Mouse (Mus musculus) CH12.LX (cell line): ENCODE data around the gene Iqca. TPM values are rescaled to one million over a fixed set of nuclear protein-coding genes. Genes with fewer than 3 reads are reported as not detected.

Source experiments
- DNase-seq: peaks from one replicate; pipeline ENCODE4 v3.0.0-alpha.2; 2013; ENCODE audit errors: extremely low read depth
- H3K27ac ChIP-seq: 2 replicates; pipeline ENCODE4 v1.5.1; 2012; ENCODE audit warnings: low read depth, mild to moderate bottlenecking, control low read depth, moderate library complexity; ENCODE audit not compliant: insufficient read depth
- H3K27me3 ChIP-seq: replicated peaks from 2 replicates; pipeline ENCODE3; 2012; ENCODE audit warnings: inconsistent platforms
- H3K36me3 ChIP-seq, 2 experiments: replicated peaks in 1 of 2; 2 replicates each; pipeline versions ENCODE3 to v1.6.1; 2012; ENCODE audit warnings: inconsistent platforms in 1 of 2, low read length in 1 of 2, mild to moderate bottlenecking in 1 of 2, mixed read lengths in 1 of 2, moderate library complexity in 1 of 2; ENCODE audit not compliant: control insufficient read depth in 1 of 2, insufficient read depth in 1 of 2
- H3K4me1 ChIP-seq, 2 experiments: 2 replicates each; pipeline ENCODE4 v1.6.1; 2012; ENCODE audit warnings: inconsistent platforms in 1 of 2, moderate library complexity in 1 of 2; ENCODE audit not compliant: insufficient read depth in 2 of 2, control insufficient read depth in 1 of 2
- H3K4me2 ChIP-seq: 2 replicates; pipeline ENCODE4 v1.6.1; 2012; ENCODE audit warnings: low read depth, mild to moderate bottlenecking, control low read depth; ENCODE audit not compliant: poor library complexity, insufficient read depth, severe bottlenecking
- H3K4me3 ChIP-seq, 3 experiments: fragments of 150-350 bp in 1 of 3; sonication (generic) in 1 of 3; replicated peaks in 1 of 3; 2 replicates each; pipeline versions ENCODE3 to v1.5.1; 2011 to 2012; ENCODE audit warnings: low read depth in 2 of 3, low read length in 2 of 3, mild to moderate bottlenecking in 2 of 3, moderate library complexity in 2 of 3, control low read depth in 1 of 3, improper control_type of control experiment in 1 of 3, inconsistent platforms in 1 of 3, mixed read lengths in 1 of 3; ENCODE audit not compliant: poor library complexity in 1 of 3
- H3K79me2 ChIP-seq: replicated peaks from 2 replicates; pipeline ENCODE4 v1.6.1; 2012; ENCODE audit warnings: mild to moderate bottlenecking, moderate library complexity; ENCODE audit not compliant: control insufficient read depth, poor library complexity, insufficient read depth, severe bottlenecking; ENCODE audit errors: extremely low read depth
- H3K9ac ChIP-seq: 2 replicates; pipeline ENCODE4 v1.6.1; 2012; ENCODE audit warnings: low read depth, mild to moderate bottlenecking, control low read depth, moderate library complexity; ENCODE audit not compliant: insufficient read depth
- H3K9me3 ChIP-seq: replicated peaks from 2 replicates; pipeline ENCODE3; 2012; ENCODE audit warnings: low read length, inconsistent platforms, mixed read lengths
- BHLHE40 ChIP-seq: IDR thresholded peaks from 2 replicates; pipeline ENCODE4 v1.6.1; 2011; ENCODE audit warnings: mild to moderate bottlenecking, low read depth, low read length, improper control_type of control experiment
- CHD1 ChIP-seq: IDR thresholded peaks from 2 replicates; pipeline ENCODE4 v1.6.1; 2012; ENCODE audit warnings: low read depth, low read length, improper control_type of control experiment, inconsistent platforms
- CHD2 ChIP-seq: IDR thresholded peaks from 2 replicates; pipeline ENCODE4 v1.6.1; 2011; ENCODE audit warnings: low read length, improper control_type of control experiment
- ELF1 ChIP-seq: IDR thresholded peaks from 2 replicates; pipeline ENCODE4 v1.6.1; 2014; ENCODE audit warnings: low read depth, mild to moderate bottlenecking, inconsistent platforms, low read length, improper control_type of control experiment
- HCFC1 ChIP-seq: IDR thresholded peaks from 2 replicates; pipeline ENCODE4 v1.6.1; 2012; ENCODE audit warnings: low read depth, mild to moderate bottlenecking, inconsistent platforms, low read length, improper control_type of control experiment
- JUN ChIP-seq: IDR thresholded peaks from 2 replicates; pipeline ENCODE4 v1.6.1; 2011; ENCODE audit warnings: low read depth, mild to moderate bottlenecking, low read length, improper control_type of control experiment, moderate library complexity; ENCODE audit not compliant: insufficient read depth
- KAT2A ChIP-seq: IDR thresholded peaks from 2 replicates; pipeline ENCODE4 v1.6.1; 2012; ENCODE audit warnings: low read length, improper control_type of control experiment, inconsistent platforms; ENCODE audit not compliant: insufficient replicate concordance
- MAZ ChIP-seq: IDR thresholded peaks from 2 replicates; pipeline ENCODE4 v1.6.1; 2012; ENCODE audit warnings: low read depth, mild to moderate bottlenecking, inconsistent platforms, low read length, improper control_type of control experiment, moderate library complexity
- MEF2A ChIP-seq: IDR thresholded peaks from 2 replicates; pipeline ENCODE4 v1.6.1; 2014; ENCODE audit warnings: low read depth, mild to moderate bottlenecking, inconsistent platforms, low read length, improper control_type of control experiment, borderline replicate concordance
- MYC ChIP-seq: IDR thresholded peaks from 2 replicates; pipeline ENCODE4 v1.6.1; 2011; ENCODE audit warnings: low read depth, mild to moderate bottlenecking, improper control_type of control experiment, low read length
- NELFE ChIP-seq: IDR thresholded peaks from 2 replicates; pipeline ENCODE4 v1.6.1; 2011; ENCODE audit warnings: low read depth, low read length, improper control_type of control experiment
- NRF1 ChIP-seq: IDR thresholded peaks from 2 replicates; pipeline ENCODE4 v1.6.1; 2014; ENCODE audit warnings: low read depth, mild to moderate bottlenecking, inconsistent platforms, low read length, improper control_type of control experiment, moderate library complexity
- PAX5 ChIP-seq: IDR thresholded peaks from 2 replicates; pipeline ENCODE4 v1.6.1; 2012; ENCODE audit warnings: low read length, inconsistent platforms, mixed read lengths
- POLR2A ChIP-seq: IDR thresholded peaks from 2 replicates; pipeline ENCODE4 v1.6.1; 2011; ENCODE audit warnings: low read depth, mild to moderate bottlenecking, improper control_type of control experiment, low read length
- POLR2AphosphoS2 ChIP-seq: IDR thresholded peaks from 2 replicates; pipeline ENCODE4 v1.6.1; 2011; ENCODE audit warnings: low read depth, low read length, improper control_type of control experiment
- RAD21 ChIP-seq: IDR thresholded peaks from 2 replicates; pipeline ENCODE4 v1.6.1; 2011; ENCODE audit warnings: low read depth, mild to moderate bottlenecking, low read length, improper control_type of control experiment, moderate library complexity
- RCOR1 ChIP-seq: conservative IDR thresholded peaks from 2 replicates; pipeline ENCODE4 v1.6.1; 2012; ENCODE audit warnings: low read depth, mild to moderate bottlenecking, inconsistent platforms, low read length, improper control_type of control experiment
- SMC3 ChIP-seq: IDR thresholded peaks from 2 replicates; pipeline ENCODE4 v1.6.1; 2011; ENCODE audit warnings: low read depth, low read length, improper control_type of control experiment
- TBP ChIP-seq: conservative IDR thresholded peaks from 2 replicates; pipeline ENCODE4 v1.6.1; 2011; ENCODE audit warnings: low read depth, low read length, improper control_type of control experiment
- TCF12 ChIP-seq: IDR thresholded peaks from 2 replicates; pipeline ENCODE4 v1.6.1; 2014; ENCODE audit warnings: low read depth, mild to moderate bottlenecking, inconsistent platforms, low read length, improper control_type of control experiment
- UBTF ChIP-seq: IDR thresholded peaks from 2 replicates; pipeline ENCODE4 v1.6.1; 2012; ENCODE audit warnings: low read depth, mild to moderate bottlenecking, inconsistent platforms, low read length, improper control_type of control experiment, moderate library complexity
- USF1 ChIP-seq: IDR thresholded peaks from 2 replicates; pipeline ENCODE4 v1.6.1; 2014; ENCODE audit warnings: low read depth, mild to moderate bottlenecking, inconsistent platforms, low read length, improper control_type of control experiment
- ZC3H11A ChIP-seq: IDR thresholded peaks from 2 replicates; pipeline ENCODE4 v1.6.1; 2012; ENCODE audit warnings: low read depth, mild to moderate bottlenecking, inconsistent platforms, low read length, improper control_type of control experiment
- ZKSCAN1 ChIP-seq: IDR thresholded peaks from 2 replicates; pipeline ENCODE4 v1.6.1; 2012; ENCODE audit warnings: low read depth, inconsistent platforms, low read length, improper control_type of control experiment, borderline replicate concordance
- ZMIZ1 ChIP-seq: IDR thresholded peaks from 2 replicates; pipeline ENCODE4 v1.6.1; 2012; ENCODE audit warnings: low read depth, mild to moderate bottlenecking, inconsistent platforms, low read length, improper control_type of control experiment
- ZNF384 ChIP-seq: IDR thresholded peaks from 2 replicates; pipeline ENCODE4 v1.6.1; 2012; ENCODE audit warnings: low read depth, low read length, improper control_type of control experiment, inconsistent platforms
- dilution Hi-C: fragments of 300-500 bp; cut with MboI; formaldehyde crosslinking; loops from 2 replicates; pipeline ENCODE4 v1.14.3; 2020; ENCODE audit warnings: low sequenced_read_pairs; ENCODE audit not compliant: extremely low pct_unique_long_range_greater_than_20kb, extremely low pct_ligation_motif_present
- in situ Hi-C: fragments of 300-500 bp; cut with MboI; formaldehyde crosslinking; loops from 3 replicates; pipeline ENCODE4 v1.14.3; 2019; ENCODE audit warnings: low sequenced_read_pairs, low pct_ligation_motif_present, low pct_unique_long_range_greater_than_20kb, mixed read lengths
- polyA plus RNA-seq: library from polyadenylated mRNA; unstranded; fragments of >175 nt; gene quantifications from 2 replicates; pipeline ENCODE4 v1.2.1, GENCODE M21; 2012; ENCODE audit warnings: low read depth; ENCODE audit not compliant: insufficient read length
- total RNA-seq, 2 experiments: library from RNA; depleted of rRNA; stranded (reverse); fragments of 300-350 nt in 1 of 2; fragments of >200 nt in 1 of 2; gene quantifications; 2 replicates each; pipeline ENCODE4 v1.2.3; 2012 to 2014

Gene Iqca
- total and polyA plus RNA-seq, 3 experiments = 0.19 TPM; not detected in 2

- Histone ChIP-seq H3K27ac (no peak overlapping the region), H3K9ac (no peak overlapping the region), H3K4me3 (no peak overlapping the region), H3K4me1 (no peaks in the 10 kb centered on the region), H3K79me2 (no peaks in the 10 kb centered on the region), H3K27me3 (peaks cover 29% of the 10 kb centered on the region), H3K4me2 (no peak overlapping the region), H3K36me3 (no peaks in the 10 kb centered on the region), H3K9me3 (peaks cover 3% of the 10 kb centered on the region)
- in situ Hi-C loops = no loop called here
- dilution Hi-C loops = no loop called here
- no peak for DNase-seq
- no peak for TF ChIP-seq CHD2
- TF ChIP-seq ZKSCAN1 = no peak
- TF ChIP-seq ZC3H11A = no peak
- TF ChIP-seq ZMIZ1 = no peak
- TF ChIP-seq CHD1 = no peak
- TF ChIP-seq KAT2A = no peak
- no peak for TF ChIP-seq BHLHE40
- no peak for TF ChIP-seq SMC3
- no peak for TF ChIP-seq MEF2A
- TF ChIP-seq MAZ = no peak
- TF ChIP-seq UBTF = no peak
- TF ChIP-seq POLR2A = no peak
- no peak for TF ChIP-seq RAD21
- TF ChIP-seq NELFE = no peak
- TF ChIP-seq ELF1 = no peak
Observed at GRCm38 (mm10) chr1:90010077-90010476, 143.1 kb downstream of the Iqca start.

- H3K9ac ChIP-seq = no peak overlapping the region
- H3K4me1 ChIP-seq = no peaks in the 10 kb centered on the region
- TF ChIP-seq ZC3H11A (no peak), CHD1 (no peak), ZKSCAN1 (no peak), USF1 (no peak), RAD21 (no peak), PAX5 (no peak), RCOR1 (no peak), MYC (no peak), NRF1 (no peak), POLR2AphosphoS2 (no peak), POLR2A (no peak), TBP (no peak), ZNF384 (no peak), UBTF (no peak), TCF12 (no peak), HCFC1 (no peak), JUN (no peak), MAZ (no peak)
- no peak overlapping the region for H3K4me2 ChIP-seq
- no peak overlapping the region for H3K27ac ChIP-seq
- in situ Hi-C loops (no loop called here), dilution Hi-C loops (no loop called here)
- H3K36me3 ChIP-seq = no peaks in the 10 kb centered on the region
- H3K9me3 ChIP-seq = peaks cover 2% of the 10 kb centered on the region
- peaks cover 36% of the 10 kb centered on the region for H3K27me3 ChIP-seq
- no peak overlapping the region for H3K4me3 ChIP-seq
- no peaks in the 10 kb centered on the region for H3K79me2 ChIP-seq
- DNase-seq = no peak
Observed at GRCm38 (mm10) chr1:90009188-90009587, 144.0 kb downstream of the Iqca start.
